Mouse (Mus musculus) frontal cortex, postnatal 25 days (tissue): ENCODE measurements around the gene Fundc1.
"Not testable (repeated sequence)": the region's sequence is repeated elsewhere in the genome, so short reads cannot be mapped to it uniquely, and the experiment has no call there.

Experiments
- DNase-seq, 2 experiments: peaks; one replicate each; pipeline ENCODE4 v3.0.0; 2022; ENCODE audit warnings: low spot score in 2 of 2

Fundc1 gene

GRCm38 (mm10) chrX:17571621-17572459 lies at the start of gene Fundc1:
Gene Fundc1 (minus strand): TSS chrX:17572325.
- DNase-seq: peak; percentile 76 to 87

- DNase-seq: no peak
Observed at GRCm38 (mm10) chrX:17611253-17611652, 39.1 kb upstream of the Fundc1 start.

GRCm38 (mm10) chrX:17608763-17609162 lies 36.6 kb upstream of the Fundc1 start:
- DNase-seq: no peak

- no peak for DNase-seq
Observed at GRCm38 (mm10) chrX:17607668-17608067, 35.5 kb upstream of the Fundc1 start.

GRCm38 (mm10) chrX:17593331-17593730 lies 21.2 kb upstream of the Fundc1 start:
- DNase-seq: no peak

GRCm38 (mm10) chrX:17590745-17591144 lies 18.6 kb upstream of the Fundc1 start:
- peak in 1 of 2 experiments; percentile 11 for DNase-seq

- no peak for DNase-seq
Observed at GRCm38 (mm10) chrX:17571271-17571620, 879 bp downstream of the Fundc1 start.

GRCm38 (mm10) chrX:17568670-17569069 lies 3.5 kb downstream of the Fundc1 start:
- no peak for DNase-seq

- DNase-seq: no peak
Observed at GRCm38 (mm10) chrX:17565743-17566142, 6.4 kb downstream of the Fundc1 start.

- DNase-seq: no peak
Observed at GRCm38 (mm10) chrX:17564732-17565131, 7.4 kb downstream of the Fundc1 start.

GRCm38 (mm10) chrX:17558746-17559145 lies 13.4 kb downstream of the Fundc1 start:
- no peak for DNase-seq

- no peak for DNase-seq
Observed at GRCm38 (mm10) chrX:17554488-17554887, 17.6 kb downstream of the Fundc1 start.

GRCm38 (mm10) chrX:17551586-17551985 lies 20.5 kb downstream of the Fundc1 start:
- DNase-seq: not testable (repeated sequence)

GRCm38 (mm10) chrX:17547143-17547806 lies 24.9 kb downstream of the Fundc1 start:
- no peak for DNase-seq

- DNase-seq: no peak
Observed at GRCm38 (mm10) chrX:17544860-17545492, 27.1 kb downstream of the Fundc1 start.

- no peak for DNase-seq
Observed at GRCm38 (mm10) chrX:17537701-17538100, 34.4 kb downstream of the Fundc1 start.

- no peak for DNase-seq
Observed at GRCm38 (mm10) chrX:17527008-17527407, 45.1 kb downstream of the Fundc1 start.

- DNase-seq: no peak
Observed at GRCm38 (mm10) chrX:17521221-17521716, 50.9 kb downstream of the Fundc1 start.

GRCm38 (mm10) chrX:17520086-17520485 lies 52.0 kb downstream of the Fundc1 start:
- DNase-seq: no peak

GRCm38 (mm10) chrX:17514012-17514411 lies 58.1 kb downstream of the Fundc1 start:
- no peak for DNase-seq

- no peak for DNase-seq
Observed at GRCm38 (mm10) chrX:17512021-17512602, 60.0 kb downstream of the Fundc1 start.
